Mouse (Mus musculus): ENCODE measurements around the gene Ccer2. TPM values are rescaled to one million over a fixed set of nuclear protein-coding genes. Genes with fewer than 3 reads are reported as not detected.

Gene Ccer2
- polyA plus RNA-seq (2012; rRNA removed) = 0.06 and 0.24 TPM in 2 replicates
- 0.54 TPM in 1 of 2 replicates, not detected in the other for polyA plus RNA-seq (2014; fragmentation: Nextera tagmentation; extraction: Ambion mirVana)

- Histone ChIP-seq H3K9me3 (ENCODE audit: control insufficient read depth, low read length) (no peaks in the 10 kb centered on the region), H3K4me2 (replicated peaks; ENCODE audit: low read depth, low read length, severe bottlenecking) (peak within 1 kb of the TSS; percentile 32), H3K4me3 (replicated peaks; ENCODE audit: low read length) (peak within 1 kb of the TSS; percentile 8; the same call in 1 of the 2 replicates), H3K36me3 (ENCODE audit: control insufficient read depth, insufficient read depth, low read length) (peaks cover 30% of the 10 kb centered on the region), H3K4me1 (ENCODE audit: control insufficient read depth, insufficient read depth, low read length) (peaks cover 5% of the 10 kb centered on the region), H3K27me3 (ENCODE audit: control insufficient read depth, insufficient read depth, low read length) (peaks cover 6% of the 10 kb centered on the region; the same call in 1 of the 2 replicates), H3K27ac (replicated peaks; ENCODE audit: low read depth, low read length) (no peak within 1 kb of the TSS), H3K9ac (ENCODE audit: low read depth, low read length, severe bottlenecking) (no peak within 1 kb of the TSS)
- ATAC-seq (ENCODE audit: low FRiP score, low read depth) = peak; percentile 34; the same call in 1 of the 2 replicates
- WGBS = 0% methylated on average over 16 of the region's 17 CpGs
- no peak for DNase-seq (ENCODE audit: low spot score)
- TF ChIP-seq POLR2A (IDR thresholded peaks at IDR 0.05; ENCODE audit: borderline replicate concordance, extremely low read depth, insufficient read depth, insufficient read length) = no peak
These were observed at the start of gene Ccer2 for GRCm38 (mm10) chr7:28756079-28756478. Gene Ccer2 (plus strand): TSS chr7:28756174.

DNA sequence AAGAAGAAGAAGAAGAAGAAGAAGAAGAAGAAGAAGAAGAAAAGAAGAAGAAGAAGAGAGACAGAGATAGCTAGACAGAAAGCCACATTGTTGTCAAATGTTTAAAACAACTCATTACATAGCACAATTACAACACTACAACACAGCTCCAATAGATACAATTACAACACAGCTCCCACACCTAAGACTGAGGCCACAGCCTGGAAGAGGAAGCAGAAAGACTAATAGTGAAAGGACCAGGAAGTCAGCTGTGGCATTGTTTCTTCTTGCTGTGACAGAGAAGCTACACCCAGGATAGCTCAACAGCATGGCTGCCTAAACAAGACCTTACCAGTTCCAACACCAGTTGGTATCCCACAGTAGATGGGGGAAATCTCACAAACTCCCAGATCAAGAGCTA is 46.5 kb upstream of the Ccer2 start:
- DNase-seq (ENCODE audit: low spot score) = no peak
- Histone ChIP-seq H3K9ac (ENCODE audit: low read depth, low read length, severe bottlenecking) (no peak overlapping the region), H3K36me3 (ENCODE audit: control insufficient read depth, insufficient read depth, low read length) (no peaks in the 10 kb centered on the region), H3K9me3 (ENCODE audit: control insufficient read depth, low read length) (no peaks in the 10 kb centered on the region), H3K27ac (replicated peaks; ENCODE audit: low read depth, low read length) (no peak overlapping the region), H3K27me3 (ENCODE audit: control insufficient read depth, insufficient read depth, low read length) (no peaks in the 10 kb centered on the region), H3K4me2 (replicated peaks; ENCODE audit: low read depth, low read length, severe bottlenecking) (no peak overlapping the region), H3K4me1 (ENCODE audit: control insufficient read depth, insufficient read depth, low read length) (no peaks in the 10 kb centered on the region), H3K4me3 (replicated peaks; ENCODE audit: low read length) (no peak overlapping the region)
- no peak for ATAC-seq (ENCODE audit: low FRiP score, low read depth)
- TF ChIP-seq POLR2A (IDR thresholded peaks at IDR 0.05; ENCODE audit: borderline replicate concordance, extremely low read depth, insufficient read depth, insufficient read length) = no peak

- Histone ChIP-seq H3K27me3 (ENCODE audit: control insufficient read depth, insufficient read depth, low read length) (no peaks in the 10 kb centered on the region), H3K4me1 (ENCODE audit: control insufficient read depth, insufficient read depth, low read length) (no peaks in the 10 kb centered on the region), H3K36me3 (ENCODE audit: control insufficient read depth, insufficient read depth, low read length) (no peaks in the 10 kb centered on the region), H3K27ac (replicated peaks; ENCODE audit: low read depth, low read length) (no peak overlapping the region), H3K4me3 (replicated peaks; ENCODE audit: low read length) (no peak overlapping the region), H3K9me3 (ENCODE audit: control insufficient read depth, low read length) (no peaks in the 10 kb centered on the region), H3K9ac (ENCODE audit: low read depth, low read length, severe bottlenecking) (no peak overlapping the region), H3K4me2 (replicated peaks; ENCODE audit: low read depth, low read length, severe bottlenecking) (no peak overlapping the region)
- TF ChIP-seq POLR2A (IDR thresholded peaks at IDR 0.05; ENCODE audit: borderline replicate concordance, extremely low read depth, insufficient read depth, insufficient read length) = no peak
- DNase-seq (ENCODE audit: low spot score) (no peak), ATAC-seq (ENCODE audit: low FRiP score, low read depth) (no peak)
- 69% methylated on average over 3 of the region's 3 CpGs for WGBS
These were observed 45.0 kb upstream of the Ccer2 start for GRCm38 (mm10) chr7:28710962-28711361.

DNA sequence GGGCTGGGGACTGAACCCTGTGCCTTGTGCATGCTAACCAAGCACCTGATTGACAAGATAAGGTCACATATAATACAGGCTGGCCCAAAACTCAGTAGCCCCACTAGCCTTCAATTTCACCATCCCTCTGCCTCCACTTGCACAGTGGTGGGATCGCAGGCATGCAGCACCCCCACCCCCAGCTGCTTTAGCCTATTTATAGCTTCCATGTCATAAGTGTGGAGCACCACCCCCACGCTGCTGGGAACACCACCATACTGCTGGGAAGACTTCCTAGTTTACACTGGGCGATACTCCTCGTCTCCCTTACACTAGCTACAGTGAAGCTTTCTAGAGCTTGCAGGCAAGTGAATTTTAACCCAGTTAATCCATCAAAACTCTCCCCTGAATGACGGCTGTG is 41.3 kb upstream of the Ccer2 start:
- no peaks in the 10 kb centered on the region for H3K9me3 ChIP-seq (ENCODE audit: control insufficient read depth, low read length)
- H3K4me2 ChIP-seq (replicated peaks; ENCODE audit: low read depth, low read length, severe bottlenecking) = no peak overlapping the region
- ATAC-seq (ENCODE audit: low FRiP score, low read depth) = no peak
- WGBS = 79% methylated on average over 5 of the region's 5 CpGs
- H3K9ac ChIP-seq (ENCODE audit: low read depth, low read length, severe bottlenecking) = no peak overlapping the region
- no peak overlapping the region for H3K27ac ChIP-seq (replicated peaks; ENCODE audit: low read depth, low read length)
- no peak overlapping the region for H3K4me3 ChIP-seq (replicated peaks; ENCODE audit: low read length)
- H3K4me1 ChIP-seq (ENCODE audit: control insufficient read depth, insufficient read depth, low read length) = 0 out of 2 replicates have a peak, but pooled peaks cover 4% of the 10 kb centered on the region
- DNase-seq (ENCODE audit: low spot score) = no peak
- TF ChIP-seq POLR2A (IDR thresholded peaks at IDR 0.05; ENCODE audit: borderline replicate concordance, extremely low read depth, insufficient read depth, insufficient read length) = no peak
- no peaks in the 10 kb centered on the region for H3K27me3 ChIP-seq (ENCODE audit: control insufficient read depth, insufficient read depth, low read length)
- H3K36me3 ChIP-seq (ENCODE audit: control insufficient read depth, insufficient read depth, low read length) = no peaks in the 10 kb centered on the region

- no peak overlapping the region for H3K4me2 ChIP-seq (replicated peaks; ENCODE audit: low read depth, low read length, severe bottlenecking)
These were observed 40.4 kb upstream of the Ccer2 start for GRCm38 (mm10) chr7:28715598-28715997.

More at GRCm38 (mm10) chr7:28715598-28715997, 40.4 kb upstream of the Ccer2 start:
- Histone ChIP-seq H3K4me1 (ENCODE audit: control insufficient read depth, insufficient read depth, low read length) (0 out of 2 replicates have a peak, but pooled peaks cover 4% of the 10 kb centered on the region), H3K9ac (ENCODE audit: low read depth, low read length, severe bottlenecking) (no peak overlapping the region), H3K36me3 (ENCODE audit: control insufficient read depth, insufficient read depth, low read length) (no peaks in the 10 kb centered on the region), H3K4me3 (replicated peaks; ENCODE audit: low read length) (no peak overlapping the region), H3K27me3 (ENCODE audit: control insufficient read depth, insufficient read depth, low read length) (no peaks in the 10 kb centered on the region), H3K27ac (replicated peaks; ENCODE audit: low read depth, low read length) (no peak overlapping the region), H3K9me3 (ENCODE audit: control insufficient read depth, low read length) (no peaks in the 10 kb centered on the region)
- ATAC-seq (ENCODE audit: low FRiP score, low read depth) = no peak
- DNase-seq (ENCODE audit: low spot score) = no peak
- TF ChIP-seq POLR2A (IDR thresholded peaks at IDR 0.05; ENCODE audit: borderline replicate concordance, extremely low read depth, insufficient read depth, insufficient read length) = no peak
- 93% methylated on average over 2 of the region's 2 CpGs for WGBS
